Mouse (Mus musculus) embryonic fibroblast, embryonic 13.5 days (primary cell): ENCODE data around the gene Dtx2.

Experiments used
- CTCF ChIP-seq: IDR thresholded peaks from 2 replicates; pipeline ENCODE4 v1.5.1; 2011; ENCODE audit warnings: mild to moderate bottlenecking, control low read depth, low read length, moderate library complexity, borderline replicate concordance; ENCODE audit not compliant: insufficient read depth
- POLR2A ChIP-seq: IDR thresholded peaks from 2 replicates; pipeline ENCODE4 v1.6.1; 2011; ENCODE audit warnings: low read depth, mild to moderate bottlenecking, control low read depth, low read length, moderate library complexity

DNA sequence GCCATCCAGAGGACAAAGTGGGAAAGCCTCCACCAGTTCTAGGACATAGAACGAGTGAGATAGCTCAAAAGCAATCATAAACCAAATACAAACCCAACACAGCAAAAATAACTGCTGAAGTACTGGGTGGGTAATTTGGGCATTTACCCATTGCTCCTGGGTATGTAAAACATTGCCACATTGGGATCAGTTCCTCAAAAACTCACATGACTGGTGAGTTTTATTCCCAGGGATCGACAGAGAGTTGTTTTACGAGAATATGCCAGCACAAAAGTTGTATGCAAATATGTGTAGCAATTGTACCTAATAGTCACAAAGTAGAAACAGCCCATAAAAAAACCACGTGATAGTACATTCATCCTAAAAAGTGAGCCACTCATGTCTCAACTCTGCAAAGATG is 40.3 kb downstream of the Dtx2 start:
- TF ChIP-seq POLR2A: no peak
- TF ChIP-seq CTCF: no peak
